Mouse (Mus musculus): ENCODE measurements at regions not wholly inside any gene's neighbourhood (a gene's known extent, or its start where the extent isn't known, plus 50 kb on each side); places are given as distances from the start of the nearest gene placed in this dataset.

GRCm38 (mm10) chr7:70217137-70217536 lies 149.4 kb downstream of the Nr2f2 start:
- no peak for DNase-seq (ENCODE audit: low spot score)

GRCm38 (mm10) chr7:70213970-70214520 lies 152.5 kb downstream of the Nr2f2 start:
- no peak for DNase-seq (ENCODE audit: low spot score)

GRCm38 (mm10) chr7:70205900-70206299 lies 160.6 kb downstream of the Nr2f2 start:
- no peak for DNase-seq (ENCODE audit: low spot score)

- DNase-seq (ENCODE audit: low spot score): no peak
Observed at GRCm38 (mm10) chr7:70200188-70200587, 166.3 kb downstream of the Nr2f2 start.

GRCm38 (mm10) chr7:70178956-70179355 lies 187.6 kb downstream of the Nr2f2 start:
- DNase-seq (ENCODE audit: low spot score): no peak

GRCm38 (mm10) chr7:70178006-70178405 lies 188.5 kb downstream of the Nr2f2 start:
- no peak for DNase-seq (ENCODE audit: low spot score)

- no peak for DNase-seq (ENCODE audit: low spot score)
Observed at GRCm38 (mm10) chr7:70176686-70177259, 189.8 kb downstream of the Nr2f2 start.

- DNase-seq (ENCODE audit: low spot score): no peak
Observed at GRCm38 (mm10) chr7:70176086-70176485, 190.4 kb downstream of the Nr2f2 start.

GRCm38 (mm10) chr7:70172431-70172830 lies 194.1 kb downstream of the Nr2f2 start:
- no peak for DNase-seq (ENCODE audit: low spot score)

- DNase-seq (ENCODE audit: low spot score): no peak
Observed at GRCm38 (mm10) chr7:70171456-70171855, 195.1 kb downstream of the Nr2f2 start.

- DNase-seq (ENCODE audit: low spot score): no peak
Observed at GRCm38 (mm10) chr7:70168080-70168479, 198.5 kb downstream of the Nr2f2 start.

- no peak for DNase-seq (ENCODE audit: low spot score)
Observed at GRCm38 (mm10) chr7:70166081-70166480, 200.5 kb downstream of the Nr2f2 start.

GRCm38 (mm10) chr7:70165501-70165900 lies 201.0 kb downstream of the Nr2f2 start:
- DNase-seq (ENCODE audit: low spot score): no peak

- no peak for DNase-seq (ENCODE audit: low spot score)
Observed at GRCm38 (mm10) chr7:70164691-70165193, 201.8 kb downstream of the Nr2f2 start.

GRCm38 (mm10) chr7:70158531-70158930 lies 208.0 kb downstream of the Nr2f2 start:
- no peak for DNase-seq (ENCODE audit: low spot score)

GRCm38 (mm10) chr7:70144726-70145271 lies 221.7 kb downstream of the Nr2f2 start:
- no peak for DNase-seq (ENCODE audit: low spot score)

- DNase-seq (ENCODE audit: low spot score): no peak
Observed at GRCm38 (mm10) chr7:70136837-70137236, 229.7 kb downstream of the Nr2f2 start.

GRCm38 (mm10) chr7:70135416-70135815 lies 231.1 kb downstream of the Nr2f2 start:
- no peak for DNase-seq (ENCODE audit: low spot score)

GRCm38 (mm10) chr7:70129963-70130362 lies 236.6 kb downstream of the Nr2f2 start:
- DNase-seq (ENCODE audit: low spot score): no peak

GRCm38 (mm10) chr7:70122818-70123217 lies 243.7 kb downstream of the Nr2f2 start:
- DNase-seq (ENCODE audit: low spot score): no peak

- no peak for DNase-seq (ENCODE audit: low spot score)
Observed at GRCm38 (mm10) chr7:70119517-70119916, 247.0 kb downstream of the Nr2f2 start.

- DNase-seq (ENCODE audit: low spot score): no peak
Observed at GRCm38 (mm10) chr7:70118971-70119370, 247.6 kb downstream of the Nr2f2 start.
